Mouse (Mus musculus): ENCODE measurements at regions not wholly inside any gene's neighbourhood (a gene's known extent, or its start where the extent isn't known, plus 50 kb on each side); places are given as distances from the start of the nearest gene placed in this dataset.

GRCm38 (mm10) chr8:103938283-103939230 is 162.9 kb upstream of the Cdh5 start:
- H3K4me3 ChIP-seq (ENCODE audit: low read length): no peak overlapping the region
- H3K9me3 ChIP-seq (ENCODE audit: low read length): no peaks in the 10 kb centered on the region
- H3K4me2 ChIP-seq (ENCODE audit: low read depth, low read length): no peak overlapping the region
- no peaks in the 10 kb centered on the region for H3K36me3 ChIP-seq (ENCODE audit: insufficient read depth, low read length)
- TF ChIP-seq CTCF (IDR thresholded peaks at IDR 0.05; ENCODE audit: low read depth): no peak
- peak; percentile 85 for DNase-seq (ENCODE audit: low spot score)
- H3K4me1 ChIP-seq (ENCODE audit: insufficient read depth, low read length): no peaks in the 10 kb centered on the region
- no peaks in the 10 kb centered on the region for H3K27me3 ChIP-seq (ENCODE audit: insufficient read depth, low read length)
- no peak overlapping the region for H3K9ac ChIP-seq (replicated peaks; ENCODE audit: low read length)
- WGBS: 18% methylated on average over 11 of the region's 11 CpGs
- ATAC-seq: no peak
- H3K27ac ChIP-seq: no peak overlapping the region

DNA sequence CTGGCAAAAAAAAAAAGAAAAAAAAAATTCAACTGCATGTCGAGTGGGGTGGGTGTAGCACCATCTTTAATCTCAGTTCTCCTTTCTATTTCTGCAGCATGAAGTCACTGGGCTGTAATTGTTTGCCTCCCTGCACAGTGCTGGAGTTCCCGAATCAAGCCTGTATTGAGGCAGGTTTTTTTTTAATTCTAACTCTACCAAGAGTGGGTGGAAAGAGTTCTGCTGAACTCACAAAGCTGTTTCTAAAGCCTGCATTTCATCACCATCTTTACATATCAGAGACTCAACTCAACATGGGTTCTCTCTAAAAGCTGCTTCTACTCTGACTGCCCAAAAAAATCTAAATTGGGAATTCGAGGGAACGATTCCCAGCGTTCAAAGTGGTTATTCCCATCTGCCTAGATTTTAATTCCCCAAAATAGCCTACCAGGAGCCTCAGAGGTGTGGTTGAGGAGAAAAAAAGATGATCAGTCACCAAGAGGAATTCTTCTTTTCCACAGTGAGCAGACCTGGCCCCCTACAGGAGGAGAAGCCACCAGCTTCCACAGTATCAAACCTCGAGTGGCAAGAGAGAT is 160.4 kb upstream of the Cdh5 start:
- Histone ChIP-seq H3K27ac (no peak overlapping the region), H3K9me3 (ENCODE audit: low read length) (no peaks in the 10 kb centered on the region), H3K4me2 (ENCODE audit: low read depth, low read length) (no peak overlapping the region), H3K36me3 (ENCODE audit: insufficient read depth, low read length) (no peaks in the 10 kb centered on the region), H3K27me3 (ENCODE audit: insufficient read depth, low read length) (no peaks in the 10 kb centered on the region), H3K4me1 (ENCODE audit: insufficient read depth, low read length) (no peaks in the 10 kb centered on the region), H3K4me3 (ENCODE audit: low read length) (no peak overlapping the region), H3K9ac (replicated peaks; ENCODE audit: low read length) (no peak overlapping the region)
- ATAC-seq: no peak
- WGBS: 84% methylated on average over 6 of the region's 6 CpGs
- DNase-seq (ENCODE audit: low spot score): no peak
- TF ChIP-seq CTCF (IDR thresholded peaks at IDR 0.05; ENCODE audit: low read depth): no peak

DNA sequence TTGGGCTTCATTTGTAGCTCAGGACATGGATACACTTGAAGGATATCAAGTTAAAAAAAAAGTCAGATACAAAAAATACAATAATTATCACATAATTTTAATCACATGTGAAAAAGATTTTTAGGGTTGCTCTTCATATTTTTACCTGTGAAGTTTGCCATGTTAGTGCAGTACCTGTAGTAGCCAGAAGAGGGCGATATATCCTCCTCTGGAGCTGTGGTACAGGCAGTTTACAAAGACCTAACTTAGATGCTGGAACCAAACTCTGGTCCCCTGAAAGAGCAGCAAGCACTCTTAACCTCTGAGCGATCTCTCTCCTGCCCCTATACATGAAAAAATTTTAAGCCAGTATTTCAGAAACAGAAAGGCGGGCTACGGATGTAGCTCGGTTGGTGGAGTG is 153.0 kb upstream of the Cdh5 start:
- DNase-seq (ENCODE audit: low spot score): no peak
- WGBS: 80% methylated on average over 5 of the region's 5 CpGs

DNA sequence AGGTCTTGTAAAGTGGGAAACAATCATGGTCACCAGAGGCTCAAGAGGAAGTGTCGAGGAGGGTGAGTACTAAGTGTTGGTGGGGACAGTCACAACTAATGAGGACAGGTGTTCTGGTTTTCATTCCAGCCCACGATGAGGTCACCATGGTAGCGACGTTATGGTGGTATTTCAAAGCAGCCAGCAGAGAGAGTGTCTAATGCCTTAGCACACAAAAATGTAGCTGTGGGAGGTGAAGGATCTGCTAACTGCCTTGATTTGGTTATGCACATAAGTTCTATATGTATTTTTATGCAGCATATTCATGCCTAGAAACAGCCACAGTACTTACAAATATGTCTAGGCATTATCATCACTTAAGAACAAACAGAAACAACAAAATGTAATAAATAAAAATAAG is 151.0 kb upstream of the Cdh5 start:
- Histone ChIP-seq H3K27me3 (ENCODE audit: insufficient read depth, low read length) (no peaks in the 10 kb centered on the region), H3K4me2 (ENCODE audit: low read depth, low read length) (no peak overlapping the region), H3K4me1 (ENCODE audit: insufficient read depth, low read length) (no peaks in the 10 kb centered on the region), H3K9me3 (ENCODE audit: low read length) (no peaks in the 10 kb centered on the region), H3K4me3 (ENCODE audit: low read length) (no peak overlapping the region), H3K27ac (no peak overlapping the region), H3K9ac (replicated peaks; ENCODE audit: low read length) (no peak overlapping the region), H3K36me3 (ENCODE audit: insufficient read depth, low read length) (no peaks in the 10 kb centered on the region)
- 70% methylated on average over 4 of the region's 4 CpGs for WGBS
- DNase-seq (ENCODE audit: low spot score): no peak
- no peak for ATAC-seq
- TF ChIP-seq CTCF (IDR thresholded peaks at IDR 0.05; ENCODE audit: low read depth): no peak

More for the DNA sequence above, 153.0 kb upstream of the Cdh5 start:
- ATAC-seq: no peak
- TF ChIP-seq CTCF (IDR thresholded peaks at IDR 0.05; ENCODE audit: low read depth): peak; percentile 48
- no peaks in the 10 kb centered on the region for H3K36me3 ChIP-seq (ENCODE audit: insufficient read depth, low read length)
- no peak overlapping the region for H3K4me2 ChIP-seq (ENCODE audit: low read depth, low read length)
- no peak overlapping the region for H3K27ac ChIP-seq
- H3K27me3 ChIP-seq (ENCODE audit: insufficient read depth, low read length): no peaks in the 10 kb centered on the region
- H3K4me1 ChIP-seq (ENCODE audit: insufficient read depth, low read length): no peaks in the 10 kb centered on the region
- H3K9me3 ChIP-seq (ENCODE audit: low read length): no peaks in the 10 kb centered on the region
- H3K4me3 ChIP-seq (ENCODE audit: low read length): no peak overlapping the region
- no peak overlapping the region for H3K9ac ChIP-seq (replicated peaks; ENCODE audit: low read length)

GRCm38 (mm10) chr8:103953586-103953985 is 147.8 kb upstream of the Cdh5 start:
- ATAC-seq (no peak), DNase-seq (ENCODE audit: low spot score) (no peak)
- Histone ChIP-seq H3K9ac (replicated peaks; ENCODE audit: low read length) (no peak overlapping the region), H3K4me3 (ENCODE audit: low read length) (no peak overlapping the region), H3K36me3 (ENCODE audit: insufficient read depth, low read length) (no peaks in the 10 kb centered on the region), H3K27me3 (ENCODE audit: insufficient read depth, low read length) (no peaks in the 10 kb centered on the region), H3K27ac (no peak overlapping the region), H3K4me2 (ENCODE audit: low read depth, low read length) (no peak overlapping the region), H3K9me3 (ENCODE audit: low read length) (no peaks in the 10 kb centered on the region), H3K4me1 (ENCODE audit: insufficient read depth, low read length) (no peaks in the 10 kb centered on the region)
- no peak for TF ChIP-seq CTCF (IDR thresholded peaks at IDR 0.05; ENCODE audit: low read depth)
- WGBS: 95% methylated on average over 2 of the region's 2 CpGs

GRCm38 (mm10) chr8:103955568-103956260 is 145.7 kb upstream of the Cdh5 start:
- Histone ChIP-seq H3K36me3 (ENCODE audit: insufficient read depth, low read length) (no peaks in the 10 kb centered on the region), H3K27ac (no peak overlapping the region), H3K4me2 (ENCODE audit: low read depth, low read length) (no peak overlapping the region), H3K9me3 (ENCODE audit: low read length) (no peaks in the 10 kb centered on the region), H3K4me3 (ENCODE audit: low read length) (no peak overlapping the region), H3K4me1 (ENCODE audit: insufficient read depth, low read length) (no peaks in the 10 kb centered on the region), H3K9ac (replicated peaks; ENCODE audit: low read length) (no peak overlapping the region), H3K27me3 (ENCODE audit: insufficient read depth, low read length) (no peaks in the 10 kb centered on the region)
- ATAC-seq (no peak), DNase-seq (ENCODE audit: low spot score) (no peak)
- TF ChIP-seq CTCF (IDR thresholded peaks at IDR 0.05; ENCODE audit: low read depth): no peak
- WGBS: 90% methylated on average over 4 of the region's 4 CpGs

Data from hindbrain, postnatal 0 days (tissue).